Comparison of ENCODE assay signal across 16 mouse cellular contexts in the genomic region with DNA sequence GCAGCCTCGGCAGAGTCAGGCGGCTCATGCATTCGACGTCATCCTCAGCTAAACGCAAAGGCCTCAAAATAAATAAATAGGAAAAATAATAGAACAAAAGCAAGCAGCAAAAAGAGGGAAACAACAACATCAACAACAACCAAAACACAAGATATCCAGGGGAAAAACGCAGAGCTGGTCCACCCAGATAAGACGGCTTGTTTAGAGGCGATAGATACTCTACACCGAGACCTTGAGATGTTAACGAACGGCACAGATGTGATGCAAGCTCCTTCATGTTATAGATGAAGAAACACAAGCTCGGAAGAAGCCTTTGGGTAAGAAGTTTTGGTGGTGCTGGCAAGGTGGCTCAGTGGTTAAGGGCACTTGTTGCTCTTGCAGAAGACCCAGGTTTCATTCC. TPM values are rescaled to one million over a fixed set of nuclear protein-coding genes. Genes with fewer than 3 reads are reported as not detected.
"Had no signal": no experiment of that assay in that cellular context is flagged by ENCODE, and none has a peak within 500 bp of the region (broad histone marks: within the 10 kb centered on the region; RNA-seq: fewer than 3 reads in every experiment).

No protein-coding gene starts in this region.

- H3K4me2 ChIP-seq: kidney, embryonic 15.5 days; limb, embryonic 13.5 days; lung, embryonic 15.5 days; midbrain, embryonic 12.5 days; neural tube, embryonic 15.5 days had no signal

- DNase-seq: kidney, adult 11 months; kidney, postnatal 14 days; left cerebral cortex, postnatal 4 days; lung, postnatal 14 days; right cerebral cortex, adult 18-20 months; thymus, postnatal 4 days had no signal

- H3K27me3 ChIP-seq: kidney, embryonic 15.5 days; limb, embryonic 13.5 days; lung, embryonic 15.5 days; midbrain, embryonic 12.5 days; neural tube, embryonic 15.5 days had no signal

- H3K9me3 ChIP-seq: kidney, embryonic 15.5 days; limb, embryonic 13.5 days; lung, embryonic 15.5 days; midbrain, embryonic 12.5 days; neural tube, embryonic 15.5 days had no signal

- H3K4me3 ChIP-seq: kidney, embryonic 15.5 days; limb, embryonic 13.5 days; lung, embryonic 15.5 days; midbrain, embryonic 12.5 days; neural tube, embryonic 15.5 days had no signal

- H3K27ac ChIP-seq: kidney, embryonic 15.5 days; limb, embryonic 13.5 days; lung, embryonic 15.5 days; midbrain, embryonic 12.5 days; neural tube, embryonic 15.5 days; stomach, postnatal 0 days had no signal

- H3K9ac ChIP-seq: kidney, embryonic 15.5 days; limb, embryonic 13.5 days; lung, embryonic 15.5 days; midbrain, embryonic 12.5 days; neural tube, embryonic 15.5 days had no signal

- H3K4me1 ChIP-seq: limb, embryonic 13.5 days; lung, embryonic 15.5 days; midbrain, embryonic 12.5 days; neural tube, embryonic 15.5 days had no signal

RNA-seq across cellular contexts. Expression of gene 4933411K16Rik, which starts 27.0 kb away (rescaled TPM):
- total RNA-seq: megakaryocyte-erythroid progenitor cell, adult 5-6 weeks; midbrain, postnatal 0 days had no signal
- polyA plus RNA-seq: lung, embryonic 15.5 days; midbrain, embryonic 12.5 days; midbrain, postnatal 0 days; neural tube, embryonic 11.5 days; neural tube, embryonic 15.5 days; stomach, postnatal 0 days had no signal

RNA-seq across cellular contexts. Expression of gene Hoga1, which starts 33.6 kb away (rescaled TPM):
- total RNA-seq: megakaryocyte-erythroid progenitor cell, adult 5-6 weeks had no signal

RNA-seq across cellular contexts. Expression of gene Ankrd2, which starts 43.2 kb away (rescaled TPM):
- total RNA-seq: left cerebral cortex, postnatal 4 days; megakaryocyte-erythroid progenitor cell, adult 5-6 weeks had no signal
- polyA plus RNA-seq: kidney, embryonic 15.5 days; large intestine, adult 2 months; midbrain, embryonic 12.5 days had no signal
